Mouse (Mus musculus) natural killer cell, adult 2 months (primary cell): ENCODE data around the gene Nup188.
A peak's percentile ranks its signal among the peaks of the same experiment; 100 is the strongest.

ENCODE experiments used
- DNase-seq, 2 experiments: peaks; one replicate each; pipeline ENCODE4 v3.0.0; 2022; ENCODE audit warnings: low spot score in 2 of 2

Nup188 gene

GRCm38 (mm10) chr2:30349196-30349595 lies 63.0 kb downstream of the Nup188 start:
- no peak for DNase-seq

GRCm38 (mm10) chr2:30351149-30351548 lies 65.0 kb downstream of the Nup188 start:
- DNase-seq: no peak

GRCm38 (mm10) chr2:30355861-30356260 lies 69.7 kb downstream of the Nup188 start:
- DNase-seq: no peak

GRCm38 (mm10) chr2:30356266-30356665 lies 70.1 kb downstream of the Nup188 start:
- no peak for DNase-seq

GRCm38 (mm10) chr2:30356906-30357305 lies 70.7 kb downstream of the Nup188 start:
- no peak for DNase-seq

GRCm38 (mm10) chr2:30357552-30358510 lies 71.6 kb downstream of the Nup188 start:
- DNase-seq: no peak

- peak; percentile 70 to 83 for DNase-seq
Measured at GRCm38 (mm10) chr2:30358533-30359531, 72.6 kb downstream of the Nup188 start, which contains the start of gene Sh3glb2. Gene Sh3glb2 (minus strand): TSS chr2:30359337.

GRCm38 (mm10) chr2:30360626-30361025 lies 74.4 kb downstream of the Nup188 start:
- DNase-seq: no peak

- no peak for DNase-seq
Measured at GRCm38 (mm10) chr2:30362865-30363264, 76.7 kb downstream of the Nup188 start.

- peak; percentile 96 to 98 for DNase-seq
Measured at GRCm38 (mm10) chr2:30363773-30364650, 77.8 kb downstream of the Nup188 start, which contains the start of gene Miga2. Gene Miga2 (plus strand): TSS chr2:30364233.

GRCm38 (mm10) chr2:30365281-30366069 lies 79.3 kb downstream of the Nup188 start:
- DNase-seq: no peak

GRCm38 (mm10) chr2:30366203-30366602 lies 80.0 kb downstream of the Nup188 start:
- no peak for DNase-seq

- no peak for DNase-seq
Measured at GRCm38 (mm10) chr2:30371544-30371943, 85.3 kb downstream of the Nup188 start.

- no peak for DNase-seq
Measured at GRCm38 (mm10) chr2:30372726-30373125, 86.5 kb downstream of the Nup188 start.

- DNase-seq: no peak
Measured at GRCm38 (mm10) chr2:30375893-30376292, 89.7 kb downstream of the Nup188 start.

GRCm38 (mm10) chr2:30377721-30378120 lies 91.5 kb downstream of the Nup188 start:
- DNase-seq: no peak

- DNase-seq: no peak
Measured at GRCm38 (mm10) chr2:30379307-30379706, 93.1 kb downstream of the Nup188 start.

GRCm38 (mm10) chr2:30380564-30381376 lies 94.6 kb downstream of the Nup188 start:
- DNase-seq: no peak

- no peak for DNase-seq
Measured at GRCm38 (mm10) chr2:30381377-30381725, 95.2 kb downstream of the Nup188 start.
